Mouse (Mus musculus): Measurements from ENCODE around the gene Gm21985. TPM values are rescaled to one million over a fixed set of nuclear protein-coding genes. Genes with fewer than 3 reads are reported as not detected.

Gm21985 gene
- total RNA-seq, 2 experiments from 2014 or later: 0.64 TPM; not detected in 1

DNA sequence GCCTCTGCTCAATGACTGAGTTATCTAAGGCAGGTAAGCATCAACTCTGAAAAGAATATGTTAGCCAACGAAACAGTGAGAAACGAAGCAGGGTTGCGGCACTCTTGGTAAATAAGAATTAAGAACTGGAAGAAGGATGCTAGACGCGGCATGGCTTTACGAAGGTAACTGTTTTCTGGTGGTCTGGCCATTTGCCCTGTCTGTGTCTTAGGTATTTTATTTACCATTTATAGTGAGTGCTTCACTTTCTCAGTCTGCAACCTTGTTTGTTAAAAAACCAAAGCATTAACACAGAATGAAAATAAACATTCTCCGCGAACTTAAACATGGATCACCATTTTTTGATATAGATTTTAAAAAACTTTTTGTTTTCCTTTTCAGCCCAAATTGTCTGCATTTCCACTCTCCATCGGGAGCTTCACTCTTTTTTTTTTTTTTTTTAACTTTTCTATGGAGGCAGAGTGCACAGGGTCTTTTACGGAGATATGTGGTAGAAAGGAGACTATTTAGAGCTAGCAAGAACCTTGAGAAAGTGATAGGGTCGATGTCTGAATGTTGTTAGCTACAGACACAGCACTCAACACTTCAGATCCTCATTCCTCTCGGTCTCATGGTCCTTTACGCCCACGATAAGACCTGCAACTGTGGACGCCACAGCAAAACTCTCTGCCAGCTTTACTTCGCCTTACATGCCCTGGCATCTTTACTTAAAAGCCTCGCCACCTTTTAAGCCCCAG is 188.2 kb downstream of the Gm21985 start:
- intact Hi-C loops (cut with DNase I): loop anchor here (5.0 kb wide), 1 partner anchor 77 kb away; the partner anchor contains the start of gene Katnbl1

DNA sequence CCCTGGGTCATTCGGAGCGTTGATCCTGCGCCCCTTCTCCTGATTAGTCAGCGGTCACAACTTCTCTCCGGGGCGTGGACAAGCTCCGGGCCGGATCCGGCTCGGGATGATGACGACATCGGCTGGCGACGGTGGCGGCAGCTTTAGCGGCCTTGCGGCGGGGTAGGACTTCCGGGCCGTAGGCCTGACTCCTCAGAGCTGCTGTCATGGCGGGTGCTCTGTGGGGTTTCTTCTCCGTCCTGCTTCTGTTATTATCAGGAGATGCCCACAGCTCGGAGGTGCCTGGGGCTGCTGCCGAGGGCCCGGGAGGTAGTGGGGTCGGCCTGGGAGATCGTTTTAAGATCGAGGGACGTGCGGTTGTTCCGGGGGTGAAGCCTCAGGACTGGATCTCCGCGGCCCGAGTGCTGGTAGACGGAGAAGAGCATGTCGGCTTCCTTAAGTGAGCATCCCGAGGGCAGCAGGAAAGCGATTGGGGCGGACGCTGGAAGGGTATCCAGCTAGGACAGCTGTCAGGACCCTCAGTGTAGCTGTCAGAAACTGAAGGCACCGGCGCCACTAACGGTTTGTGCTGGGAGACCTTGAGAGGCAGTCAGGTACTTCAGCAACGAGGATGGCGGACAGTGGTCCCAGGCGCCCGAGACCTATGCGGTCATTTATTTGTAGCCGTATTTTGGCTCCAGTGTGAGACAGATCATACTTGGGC is 188.9 kb downstream of the Gm21985 start, which contains the start of gene Emc7:
Gene Emc7, plus strand, starts transcription at position 136 of the 703 bp plus-strand sequence.
- peak; percentile 98 for DNase-seq
- intact Hi-C loops (cut with DNase I): loop anchor here (5.0 kb wide), 1 partner anchor 78 kb away; the partner anchor contains the start of gene Katnbl1

More for the DNA sequence above, 188.2 kb downstream of the Gm21985 start:
- DNase-seq: no peak

Other genes with a start within 250 kb of the Gm21985 start
- not detected for gene Olfr1311, start 241.9 kb upstream of the Gm21985 start, total RNA-seq (2021)
- not detected for gene Olfr1312, start 216.1 kb upstream of the Gm21985 start, total RNA-seq (2021)
- not detected for gene Olfr1313, start 188.5 kb upstream of the Gm21985 start, total RNA-seq (2021)
- gene Olfr1314, start 169.5 kb upstream of the Gm21985 start, total RNA-seq (2021): not detected
- gene Olfr1315-ps1, start 150.9 kb upstream of the Gm21985 start, total RNA-seq (2021): not detected
- not detected for gene Olfr1316, start 131.3 kb upstream of the Gm21985 start, total RNA-seq (2021)
- gene Olfr1317, start 126.0 kb upstream of the Gm21985 start, total RNA-seq (2021): not detected
- not detected for gene Olfr1318, start 112.1 kb upstream of the Gm21985 start, total RNA-seq (2021)
- 10 to 100 TPM; 47.7 to 50.4 TPM for gene Lpcat4, start 26.8 kb upstream of the Gm21985 start, total RNA-seq (2021)
- not detected for gene Nutm1, start 7.0 kb upstream of the Gm21985 start, total RNA-seq (2021)
- gene Nop10, start 4.4 kb upstream of the Gm21985 start, total RNA-seq (2021): 10 to 100 TPM; 72.4 to 79.6 TPM
- gene Slc12a6, start 489 bp upstream of the Gm21985 start, total RNA-seq (2021): 10 to 100 TPM; 84.1 to 87.2 TPM
- 100 to 1,000 TPM; 113 to 121 TPM for gene Emc4, start 101.7 kb downstream of the Gm21985 start, total RNA-seq (2021)
- 10 to 100 TPM; 21.0 to 22.4 TPM for gene Katnbl1, start 112.9 kb downstream of the Gm21985 start, total RNA-seq (2021)
- gene Emc7, start 188.7 kb downstream of the Gm21985 start, total RNA-seq (2021): 10 to 100 TPM; 20.7 to 23.3 TPM
- gene Chrm5, start 214.5 kb downstream of the Gm21985 start, total RNA-seq (2021): 1 to 10 TPM; 3.4 to 4.2 TPM
- gene Aven, start 226.7 kb downstream of the Gm21985 start, total RNA-seq (2021): 10 to 100 TPM in 1 of 2 experiments, 1 to 10 TPM in 1; 7.3 to 10.8 TPM

All from left cerebral cortex, postnatal 4 days (tissue).